Mouse (Mus musculus): ENCODE results near the gene Lrif1. TPM values are rescaled to one million over a fixed set of nuclear protein-coding genes. Genes with fewer than 3 reads are reported as not detected.
"Not testable (repeated sequence)": the region's sequence is repeated elsewhere in the genome, so short reads cannot be mapped to it uniquely, and the experiment has no call there.

Lrif1 gene
- polyA plus RNA-seq (2015; fragmentation: Nextera tagmentation; extraction: Ambion mirVana) = 19.5 and 20.0 TPM in 2 replicates

DNA sequence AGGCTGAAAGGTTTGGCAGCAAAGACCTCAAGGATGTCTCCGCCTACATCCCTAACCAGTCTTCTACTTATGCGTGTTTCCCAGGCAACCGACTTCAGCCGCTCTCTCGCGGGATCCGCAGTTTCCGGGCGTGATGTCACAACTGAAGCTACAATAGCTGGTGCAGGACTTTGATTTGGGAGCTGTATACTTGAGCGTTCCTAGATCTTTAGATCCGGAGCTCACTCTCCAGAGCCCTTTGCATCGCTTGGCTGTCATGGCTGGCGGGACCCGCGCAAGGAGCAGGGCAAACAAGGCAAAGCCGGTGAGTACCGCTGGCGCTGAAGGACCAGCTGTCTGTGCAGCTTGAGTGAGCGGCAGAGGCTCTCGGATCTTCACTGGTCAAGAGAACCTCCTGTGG, at the start of gene Lrif1:
TSS of gene Lrif1 (plus strand) at position 158 of the 400 bp plus-strand sequence.
- peak within 1 kb of the TSS; percentile 56 for H3K4me3 ChIP-seq
- no peaks in the 10 kb centered on the region for H3K27me3 ChIP-seq
- under 1% methylated on average over 20 of the region's 20 CpGs for WGBS
- H3K27ac ChIP-seq (replicated peaks) = peak within 1 kb of the TSS; percentile 86
- ATAC-seq (replicated peaks) = peak; percentile 100
- H3K9ac ChIP-seq (replicated peaks) = peak within 1 kb of the TSS; percentile 71
- H3K9me3 ChIP-seq = no peaks in the 10 kb centered on the region
- no peaks in the 10 kb centered on the region for H3K36me3 ChIP-seq
- peak within 1 kb of the TSS; percentile 47 for H3K4me2 ChIP-seq (replicated peaks)
- 0 out of 2 replicates have a peak, but pooled peaks cover 3% of the 10 kb centered on the region for H3K4me1 ChIP-seq

DNA sequence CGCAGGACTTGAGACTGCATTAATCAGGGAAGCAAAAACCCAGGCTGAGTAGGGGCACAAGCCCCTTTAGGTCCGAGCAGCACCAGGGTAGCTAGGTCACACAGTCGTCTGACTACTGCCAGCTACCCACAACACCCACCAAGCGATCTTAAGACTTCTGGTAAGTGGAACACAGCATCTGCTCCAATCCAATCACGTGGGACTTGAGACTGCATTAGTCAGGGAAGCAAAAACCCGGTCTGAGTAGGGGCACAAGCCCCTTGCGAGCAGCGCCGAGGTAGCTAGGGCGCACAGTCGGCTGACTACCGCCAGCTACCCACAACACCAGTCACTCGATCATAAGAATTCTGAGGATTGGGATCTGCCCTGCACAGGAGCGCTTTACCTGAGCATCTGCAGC, 12.0 kb upstream of the Lrif1 start:
- not testable (repeated sequence) for ATAC-seq (replicated peaks); H3K27me3 ChIP-seq; H3K9ac ChIP-seq (replicated peaks); H3K4me3 ChIP-seq; H3K9me3 ChIP-seq; H3K36me3 ChIP-seq; H3K27ac ChIP-seq (replicated peaks); H3K4me2 ChIP-seq (replicated peaks); H3K4me1 ChIP-seq
- WGBS = 75% methylated on average over 14 of the region's 14 CpGs

DNA sequence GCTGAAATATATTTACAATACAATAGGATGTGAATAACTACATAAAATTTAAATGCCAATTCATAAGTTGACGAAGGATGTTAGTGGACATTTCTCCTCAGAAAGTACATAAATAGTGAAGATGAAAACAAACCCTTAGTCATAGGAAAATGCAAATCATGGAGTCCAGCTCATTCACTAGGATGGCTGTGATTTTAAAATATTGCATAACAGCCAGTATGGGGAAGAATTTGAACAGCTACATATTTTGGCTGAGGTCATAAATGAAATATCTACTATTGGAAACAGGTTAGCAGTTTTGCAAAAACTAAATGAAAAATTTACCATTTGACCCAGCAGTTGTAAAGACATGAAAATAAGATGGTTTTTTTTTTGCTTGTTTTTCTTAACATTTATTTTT, 594 bp downstream of the Lrif1 start:
- WGBS = 6% methylated on average over 1 of the region's 1 CpGs
- no peak for ATAC-seq (replicated peaks)
- Histone ChIP-seq H3K27ac (replicated peaks) (peak overlapping the region; percentile 86), H3K9ac (replicated peaks) (peak overlapping the region; percentile 71), H3K27me3 (no peaks in the 10 kb centered on the region), H3K9me3 (no peaks in the 10 kb centered on the region), H3K4me1 (0 out of 2 replicates have a peak, but pooled peaks cover 3% of the 10 kb centered on the region), H3K4me3 (peak overlapping the region; percentile 56), H3K4me2 (replicated peaks) (peak overlapping the region; percentile 47), H3K36me3 (no peaks in the 10 kb centered on the region)

DNA sequence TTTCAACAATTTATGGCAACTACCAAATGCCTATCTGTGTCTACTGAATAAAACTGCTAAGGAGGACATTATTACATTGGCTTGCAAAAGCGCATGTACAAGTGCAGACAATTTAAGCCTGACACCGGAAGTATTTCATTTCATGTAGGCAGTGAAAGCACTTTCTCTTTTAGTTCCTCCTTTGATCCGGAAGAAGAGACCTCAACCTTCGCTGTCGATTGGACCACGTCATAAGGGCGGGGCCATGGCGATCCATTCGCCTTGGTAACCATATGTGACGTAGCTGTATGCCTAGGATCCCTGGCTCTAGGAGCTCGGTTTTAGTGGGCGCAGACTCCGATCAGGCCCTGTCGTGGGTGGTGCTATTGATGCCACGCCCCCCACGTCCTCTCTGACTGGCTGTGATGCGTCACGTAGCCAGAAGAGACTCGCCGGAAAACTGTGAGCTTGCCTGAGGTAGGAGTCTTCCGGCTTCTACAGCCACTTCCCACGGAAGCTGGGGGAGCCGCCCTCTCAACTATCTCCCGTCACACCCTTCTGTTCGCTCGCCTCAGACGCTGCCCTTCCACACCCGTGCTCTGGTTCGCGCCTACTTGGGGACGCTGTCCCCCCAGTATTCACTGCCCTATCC, 36.7 kb downstream of the Lrif1 start:
- Histone ChIP-seq H3K27me3 (0 out of 2 replicates have a peak, but pooled peaks cover 3% of the 10 kb centered on the region), H3K27ac (replicated peaks) (peak overlapping the region; percentile 96), H3K4me2 (replicated peaks) (peak overlapping the region; percentile 61), H3K36me3 (no peaks in the 10 kb centered on the region), H3K4me3 (peak overlapping the region; percentile 85), H3K9me3 (no peaks in the 10 kb centered on the region), H3K9ac (replicated peaks) (peak overlapping the region; percentile 70), H3K4me1 (peaks cover 4% of the 10 kb centered on the region)
- ATAC-seq (replicated peaks) = peak; percentile 99
- WGBS = 2% methylated on average over 31 of the region's 31 CpGs

DNA sequence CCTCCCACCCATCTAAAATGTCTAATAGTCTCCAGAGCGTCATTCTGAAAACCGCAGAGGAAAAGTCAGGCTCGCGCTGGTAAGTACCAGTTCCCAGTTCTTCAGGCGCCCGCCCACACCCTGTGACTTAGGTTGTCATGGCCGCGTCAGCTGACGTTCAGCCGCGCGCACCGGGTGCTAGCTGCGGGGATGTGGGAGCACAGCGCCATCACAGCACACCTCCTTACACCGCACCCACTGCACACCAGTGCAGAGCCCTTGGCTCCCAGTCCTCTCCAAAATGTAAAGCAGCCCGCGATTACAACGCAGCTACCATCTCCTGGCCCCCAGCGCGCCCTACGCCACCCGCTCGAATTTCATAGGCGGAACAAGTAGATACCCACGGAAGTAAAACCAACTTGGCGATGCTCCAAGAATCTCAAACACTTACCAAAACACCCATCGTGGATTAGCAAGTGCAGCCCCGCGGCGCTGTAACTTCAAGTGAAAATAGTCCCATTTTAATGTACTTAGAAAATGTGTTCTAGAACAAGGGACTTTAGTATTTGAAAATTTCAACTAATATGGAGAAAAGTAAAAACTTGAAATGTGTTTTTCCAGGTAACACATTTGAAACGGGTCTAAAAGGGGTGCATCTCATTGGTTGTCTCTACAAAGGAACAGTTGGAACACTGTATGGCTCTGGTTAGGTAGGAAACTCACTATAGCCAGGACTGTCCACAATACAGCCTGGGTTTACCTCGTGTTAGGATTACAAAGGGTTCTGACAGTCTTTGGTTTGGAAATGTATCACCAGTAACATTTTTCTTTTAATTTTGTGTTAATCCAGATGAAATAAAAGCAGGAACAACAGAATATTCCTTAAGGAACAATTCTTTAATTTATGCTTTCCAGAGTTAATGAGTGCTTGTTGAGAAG, 37.5 kb downstream of the Lrif1 start:
- under 1% methylated on average over 33 of the region's 33 CpGs for WGBS
- peak; percentile 95 for ATAC-seq (replicated peaks)
- Histone ChIP-seq H3K4me1 (peaks cover 4% of the 10 kb centered on the region), H3K36me3 (no peaks in the 10 kb centered on the region), H3K9ac (replicated peaks) (peak overlapping the region; percentile 70), H3K4me2 (replicated peaks) (peak overlapping the region; percentile 61), H3K4me3 (peak overlapping the region; percentile 85), H3K9me3 (no peaks in the 10 kb centered on the region; the same call in 1 of the 2 replicates), H3K27me3 (0 out of 2 replicates have a peak, but pooled peaks cover 3% of the 10 kb centered on the region), H3K27ac (replicated peaks) (peak overlapping the region; percentile 96)

DNA sequence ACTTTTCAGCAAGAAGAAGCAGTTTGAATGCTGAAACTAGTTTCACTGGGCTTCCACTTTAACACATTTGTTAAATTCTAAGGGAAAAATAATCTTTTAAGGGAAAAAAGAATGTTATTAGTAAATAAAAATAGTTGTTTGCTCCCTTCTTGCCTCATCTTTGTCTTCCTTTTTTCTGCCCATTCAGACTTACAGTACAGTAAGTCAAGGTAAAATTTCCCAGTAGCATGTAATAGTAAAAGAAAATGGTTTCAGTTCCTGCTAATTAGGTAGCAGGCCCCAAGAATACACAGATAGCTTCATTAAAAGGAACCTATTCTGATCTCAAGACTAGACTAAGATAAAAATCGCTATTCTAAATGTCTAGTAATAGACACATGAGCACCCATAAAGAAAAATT, 71.1 kb downstream of the Lrif1 start:
- Histone ChIP-seq H3K4me2 (replicated peaks) (no peak overlapping the region), H3K27me3 (no peaks in the 10 kb centered on the region), H3K27ac (replicated peaks) (no peak overlapping the region), H3K36me3 (no peaks in the 10 kb centered on the region), H3K9me3 (no peaks in the 10 kb centered on the region), H3K9ac (replicated peaks) (no peak overlapping the region), H3K4me3 (no peak overlapping the region), H3K4me1 (no peaks in the 10 kb centered on the region)
- WGBS = 80% methylated on average over 1 of the region's 1 CpGs
- ATAC-seq (replicated peaks) = no peak

DNA sequence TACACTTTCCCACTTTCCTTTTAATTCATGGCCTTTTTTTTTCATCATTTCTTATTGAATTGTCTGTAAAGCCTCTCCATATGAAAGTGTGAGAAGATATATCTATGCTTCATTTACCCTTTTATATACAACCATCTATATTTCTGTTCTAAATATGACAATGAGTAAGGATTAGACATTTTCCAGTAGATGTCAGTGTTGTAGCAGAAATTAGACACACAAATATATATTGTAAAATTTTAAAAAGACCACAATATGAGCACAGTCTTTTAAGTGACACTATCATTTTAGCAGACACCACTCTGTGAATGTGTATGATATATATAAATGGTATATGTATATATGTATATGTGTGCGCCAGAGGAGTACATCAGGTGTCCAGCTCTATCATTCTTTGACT, 87.0 kb downstream of the Lrif1 start:
- H3K4me1 ChIP-seq = no peaks in the 10 kb centered on the region
- H3K4me3 ChIP-seq = no peak overlapping the region
- H3K9ac ChIP-seq (replicated peaks) = no peak overlapping the region
- H3K4me2 ChIP-seq (replicated peaks) = no peak overlapping the region
- H3K27ac ChIP-seq (replicated peaks) = no peak overlapping the region
- no peak for ATAC-seq (replicated peaks)
- H3K36me3 ChIP-seq = no peaks in the 10 kb centered on the region
- WGBS = 96% methylated on average over 1 of the region's 1 CpGs
- no peaks in the 10 kb centered on the region for H3K27me3 ChIP-seq
- no peaks in the 10 kb centered on the region for H3K9me3 ChIP-seq

DNA sequence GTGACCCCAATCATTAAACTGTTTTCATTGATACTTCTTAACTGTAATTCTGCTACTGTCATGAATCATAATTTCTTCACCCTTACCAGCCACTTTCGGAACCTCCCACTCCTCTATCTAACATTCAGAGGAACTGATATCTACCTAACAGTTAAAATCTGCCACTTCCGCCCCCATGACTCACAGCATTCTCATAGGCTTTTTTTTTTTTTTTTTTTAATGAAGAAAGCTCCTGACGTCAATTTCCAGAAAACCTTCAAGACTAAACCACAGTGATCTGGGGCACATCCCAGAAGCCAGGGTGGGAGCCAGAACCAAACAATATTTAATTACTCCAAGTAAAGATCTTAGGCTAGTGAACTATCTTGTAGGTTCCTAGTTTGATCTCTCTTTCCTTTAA, 100.3 kb downstream of the Lrif1 start:
- Histone ChIP-seq H3K4me2 (replicated peaks) (no peak overlapping the region), H3K9ac (replicated peaks) (no peak overlapping the region), H3K27me3 (no peaks in the 10 kb centered on the region), H3K9me3 (no peaks in the 10 kb centered on the region), H3K4me3 (no peak overlapping the region), H3K36me3 (no peaks in the 10 kb centered on the region), H3K4me1 (no peaks in the 10 kb centered on the region), H3K27ac (replicated peaks) (no peak overlapping the region)
- no peak for ATAC-seq (replicated peaks)
- 88% methylated on average over 3 of the region's 3 CpGs for WGBS

Other genes with a start within 250 kb of the Lrif1 start
- gene Dennd2d, start 202.6 kb upstream of the Lrif1 start, polyA plus RNA-seq (2015; fragmentation: Nextera tagmentation; extraction: Ambion mirVana) = 0.09 and 0.34 TPM in 2 replicates
- gene Dram2, start 137.2 kb upstream of the Lrif1 start, polyA plus RNA-seq (2015; fragmentation: Nextera tagmentation; extraction: Ambion mirVana) = 51.6 and 55.6 TPM in 2 replicates
- gene Cept1, start 137.2 kb upstream of the Lrif1 start, polyA plus RNA-seq (2015; fragmentation: Nextera tagmentation; extraction: Ambion mirVana) = 41.3 and 49.9 TPM in 2 replicates
- 3.1 and 3.6 TPM in 2 replicates for gene Cd53, start 105.2 kb downstream of the Lrif1 start, polyA plus RNA-seq (2015; fragmentation: Nextera tagmentation; extraction: Ambion mirVana)
- not detected in 2 replicates for gene Olfr266, start 141.3 kb downstream of the Lrif1 start, polyA plus RNA-seq (2015; fragmentation: Nextera tagmentation; extraction: Ambion mirVana)

Measured in forebrain, embryonic 15.5 days (tissue).